Mouse (Mus musculus) heart, postnatal 0 days (tissue): ENCODE results near the gene Camk2d. TPM values are rescaled to one million over a fixed set of nuclear protein-coding genes. Genes with fewer than 3 reads are reported as not detected.

Experiments
- ATAC-seq: fragments of 200-750 bp; cut with Nextera tagmentation; 2 replicates; pipeline ENCODE4 v1.8.0; 2017; ENCODE audit warnings: low read depth, moderate number of reproducible peaks, moderate library complexity; ENCODE audit not compliant: insufficient read depth
- DNase-seq: peaks from one replicate; pipeline ENCODE4 v3.0.0-alpha.2; 2016; ENCODE audit warnings: low spot score
- H3K27ac ChIP-seq: fragments of 300-500 bp; sonication (generic); 2 replicates; pipeline ENCODE4 v1.5.1; 2014; ENCODE audit warnings: low read depth, mild to moderate bottlenecking
- H3K27me3 ChIP-seq: fragments of 300-500 bp; sonication (generic); 2 replicates; pipeline ENCODE4 v1.6.1; 2014; ENCODE audit warnings: low read length, mixed read lengths; ENCODE audit not compliant: control insufficient read depth, insufficient read depth
- H3K36me3 ChIP-seq: fragments of 300-500 bp; sonication (generic); replicated peaks from 2 replicates; pipeline ENCODE4 v1.6.1; 2014; ENCODE audit warnings: low read length, mixed read lengths; ENCODE audit not compliant: control insufficient read depth, insufficient read depth
- H3K4me1 ChIP-seq: fragments of 300-500 bp; sonication (generic); 2 replicates; pipeline ENCODE4 v1.6.1; 2014; ENCODE audit warnings: antibody characterized with exemption; ENCODE audit not compliant: control insufficient read depth, insufficient read depth
- H3K4me2 ChIP-seq: fragments of 300-500 bp; sonication (generic); 2 replicates; pipeline ENCODE4 v1.6.1; 2014; ENCODE audit warnings: low read depth, mild to moderate bottlenecking, low read length, moderate library complexity
- H3K4me3 ChIP-seq: fragments of 300-500 bp; sonication (generic); 2 replicates; pipeline ENCODE4 v1.5.1; 2014; ENCODE audit warnings: low read depth, low read length
- H3K9ac ChIP-seq: fragments of 300-500 bp; sonication (generic); replicated peaks from 2 replicates; pipeline ENCODE4 v1.6.1; 2014; ENCODE audit warnings: low read depth, low read length, mixed read lengths
- H3K9me3 ChIP-seq: fragments of 300-500 bp; sonication (generic); replicated peaks from 2 replicates; pipeline ENCODE4 v1.6.1; 2016; ENCODE audit warnings: low read length; ENCODE audit not compliant: control insufficient read depth
- CTCF ChIP-seq: IDR thresholded peaks from 2 replicates; pipeline ENCODE4 v1.5.1; 2016; ENCODE audit warnings: antibody characterized with exemption, control low read depth, low read depth
- EP300 ChIP-seq: IDR thresholded peaks from 2 replicates; pipeline ENCODE4 v1.6.1; 2016; ENCODE audit warnings: antibody characterized with exemption, low read depth
- WGBS: fragments of 180-500 bp; shearing (Covaris S2); extraction: QIAGEN DNeasy Blood & Tissue Kit; methylation state at CpG from one replicate; pipeline ENCODE4 v1.1.7; 2014; 5-methylcytosine and 5-hydroxymethylcytosine counted together
- polyA plus RNA-seq: library from polyadenylated mRNA; unstranded; fragments of >200 nt; fragmentation: Nextera tagmentation; extraction: Ambion mirVana; gene quantifications from 2 replicates; pipeline ENCODE4 v1.2.1, GENCODE M21; 2015
- total RNA-seq: library from RNA; depleted of rRNA; stranded (reverse); fragments of >200 nt; gene quantifications from 2 replicates; pipeline ENCODE4 v1.2.3, GENCODE M21; 2014; ENCODE audit warnings: low replicate concordance

Camk2d gene
- total and polyA plus RNA-seq, 2 experiments from 2014 or later: 109 to 191 TPM

- peak; percentile 98 for TF ChIP-seq EP300
- TF ChIP-seq CTCF: no peak
- WGBS: 23% methylated on average over 11 of the region's 11 CpGs
- Histone ChIP-seq H3K36me3 (no peaks in the 10 kb centered on the region), H3K9me3 (no peaks in the 10 kb centered on the region), H3K4me2 (peak overlapping the region; percentile 44), H3K4me3 (0 out of 2 replicates have a peak overlapping the region, but pooled peaks have one; percentile 15), H3K27me3 (no peaks in the 10 kb centered on the region), H3K27ac (peak overlapping the region; percentile 55), H3K4me1 (peaks cover 15% of the 10 kb centered on the region), H3K9ac (no peak overlapping the region)
- peak; percentile 97 for DNase-seq
- peak; percentile 99 for ATAC-seq
Measured at GRCm38 (mm10) chr3:126746148-126746803, 150.2 kb downstream of the Camk2d start.

- H3K4me1 ChIP-seq: peaks cover 21% of the 10 kb centered on the region
Measured at GRCm38 (mm10) chr3:126747628-126748027, 151.5 kb downstream of the Camk2d start.

GRCm38 (mm10) chr3:126751377-126752098, 155.4 kb downstream of the Camk2d start:
- no peaks in the 10 kb centered on the region for H3K36me3 ChIP-seq
- no peak overlapping the region for H3K9ac ChIP-seq
- no peaks in the 10 kb centered on the region for H3K9me3 ChIP-seq
- ATAC-seq (no peak), DNase-seq (no peak)
- no peak for TF ChIP-seq CTCF
- H3K27ac ChIP-seq: no peak overlapping the region
- H3K4me2 ChIP-seq: no peak overlapping the region
- 77% methylated on average over 7 of the region's 7 CpGs for WGBS
- peaks cover 7% of the 10 kb centered on the region for H3K4me1 ChIP-seq
- H3K27me3 ChIP-seq: no peaks in the 10 kb centered on the region
- no peak overlapping the region for H3K4me3 ChIP-seq

More at GRCm38 (mm10) chr3:126747628-126748027, 151.5 kb downstream of the Camk2d start:
- no peaks in the 10 kb centered on the region for H3K36me3 ChIP-seq
- H3K9me3 ChIP-seq: no peaks in the 10 kb centered on the region
- no peak overlapping the region; the same call in 1 of the 2 replicates for H3K27ac ChIP-seq
- H3K27me3 ChIP-seq: no peaks in the 10 kb centered on the region
- ATAC-seq: no peak
- no peak overlapping the region for H3K4me2 ChIP-seq
- no peak overlapping the region for H3K4me3 ChIP-seq
- WGBS: 66% methylated on average over 3 of the region's 3 CpGs
- DNase-seq: no peak
- TF ChIP-seq EP300: no peak
- no peak for TF ChIP-seq CTCF
- no peak overlapping the region for H3K9ac ChIP-seq

GRCm38 (mm10) chr3:126752978-126753377, 156.9 kb downstream of the Camk2d start:
- DNase-seq: no peak
- Histone ChIP-seq H3K4me1 (peaks cover 7% of the 10 kb centered on the region), H3K27me3 (no peaks in the 10 kb centered on the region), H3K4me2 (no peak overlapping the region), H3K9ac (no peak overlapping the region), H3K27ac (peak overlapping the region; percentile 27; the same call in 1 of the 2 replicates), H3K9me3 (no peaks in the 10 kb centered on the region), H3K4me3 (no peak overlapping the region), H3K36me3 (no peaks in the 10 kb centered on the region)
- TF ChIP-seq EP300 (no peak), CTCF (no peak)
- ATAC-seq: peak; percentile 60
- 43% methylated on average over 6 of the region's 6 CpGs for WGBS

GRCm38 (mm10) chr3:126758398-126758797, 162.3 kb downstream of the Camk2d start:
- Histone ChIP-seq H3K27me3 (no peaks in the 10 kb centered on the region), H3K27ac (no peak overlapping the region), H3K4me1 (no peaks in the 10 kb centered on the region), H3K4me2 (no peak overlapping the region), H3K36me3 (no peaks in the 10 kb centered on the region), H3K4me3 (no peak overlapping the region), H3K9me3 (no peaks in the 10 kb centered on the region), H3K9ac (no peak overlapping the region)
- TF ChIP-seq CTCF (no peak), EP300 (no peak)
- 88% methylated on average over 1 of the region's 1 CpGs for WGBS
- no peak for DNase-seq
- no peak for ATAC-seq
